In genomic region chr2:157422854-157423705, GRCm38 (mm10) we compare ENCODE assay signal across 9 mouse cellular contexts. TPM values are rescaled to one million over a fixed set of nuclear protein-coding genes. Genes with fewer than 3 reads are reported as not detected.
DNase-seq lines count a peak whose midpoint lies in the region; ATAC-seq lines count a peak whose summit lies in the region.
"Had no signal": no experiment of that assay in that cellular context is flagged by ENCODE, and none has a peak within 500 bp of the region (broad histone marks: within the 10 kb centered on the region; RNA-seq: fewer than 3 reads in every experiment).

No protein-coding gene starts in this region.

- WGBS in forebrain, embryonic 12.5 days = 48% methylated on average over 11 of the region's 11 CpGs
- 35% methylated on average over 11 of the region's 11 CpGs for WGBS in intestine, embryonic 14.5 days
- WGBS in liver, embryonic 13.5 days (ENCODE audit: insufficient replicate concordance) = 46% methylated on average over 11 of the region's 11 CpGs
- 40% methylated on average over 11 of the region's 11 CpGs for WGBS in neural tube, embryonic 13.5 days

- DNase-seq in heart, adult 11 months = peak; percentile 96
- DNase-seq in heart, postnatal 25 days (ENCODE audit: low spot score) = no peak
- peak; percentile 80 for DNase-seq in intestine, embryonic 14.5 days (ENCODE audit: low spot score)
- DNase-seq in liver, embryonic 13.5 days = no peak
- no peak for DNase-seq in cerebellum, adult 18-20 months
- no peak for DNase-seq in layer of hippocampus, adult 11-12 months (ENCODE audit: low spot score)

- peak overlapping the region; percentile 57 for H3K27ac ChIP-seq in forebrain, embryonic 12.5 days
- H3K27ac ChIP-seq in intestine, embryonic 14.5 days (ENCODE audit: low read depth) = peak overlapping the region; percentile 93
- H3K27ac ChIP-seq in liver, embryonic 13.5 days = peak overlapping the region; percentile 26
- H3K27ac ChIP-seq in neural tube, embryonic 13.5 days (replicated peaks) = peak overlapping the region; percentile 94

- ATAC-seq in forebrain, embryonic 12.5 days (ENCODE audit: low FRiP score) = peak; percentile 1; the same call in 1 of the 2 replicates
- peak; percentile 54 for ATAC-seq in intestine, embryonic 14.5 days (replicated peaks; ENCODE audit: low FRiP score, low TSS enrichment, low read depth)
- ATAC-seq in liver, embryonic 13.5 days (ENCODE audit: low read depth) = peak; percentile 51
- ATAC-seq in neural tube, embryonic 13.5 days (ENCODE audit: low read depth) = no peak

- peak overlapping the region; percentile 89 for H3K4me2 ChIP-seq in forebrain, embryonic 12.5 days
- peak overlapping the region; percentile 69 for H3K4me2 ChIP-seq in intestine, embryonic 14.5 days (ENCODE audit: low read length)
- H3K4me2 ChIP-seq in liver, embryonic 13.5 days = peak overlapping the region; percentile 68
- peak overlapping the region; percentile 81 for H3K4me2 ChIP-seq in neural tube, embryonic 13.5 days

- H3K36me3 ChIP-seq in forebrain, embryonic 12.5 days (replicated peaks) = 0 out of 2 replicates have a peak, but pooled peaks cover 3% of the 10 kb centered on the region
- peaks cover 9% of the 10 kb centered on the region for H3K36me3 ChIP-seq in intestine, embryonic 14.5 days (ENCODE audit: control insufficient read depth, insufficient read depth, low read length)
- H3K36me3 ChIP-seq in liver, embryonic 13.5 days = no peaks in the 10 kb centered on the region
- H3K36me3 ChIP-seq in neural tube, embryonic 13.5 days = peaks cover 4% of the 10 kb centered on the region; the same call in 1 of the 2 replicates
- H3K36me3 ChIP-seq: G1E had no signal

- H3K9ac ChIP-seq in forebrain, embryonic 12.5 days = peak overlapping the region; percentile 99
- peak overlapping the region; percentile 97 for H3K9ac ChIP-seq in intestine, embryonic 14.5 days (ENCODE audit: low read length)
- no peak overlapping the region for H3K9ac ChIP-seq in liver, embryonic 13.5 days
- H3K9ac ChIP-seq in neural tube, embryonic 13.5 days = peak overlapping the region; percentile 99

- intact Hi-C loops in heart, postnatal 25 days (cut with DNase I) = no loop called here

- no peaks in the 10 kb centered on the region for H3K9me3 ChIP-seq in forebrain, embryonic 12.5 days
- H3K9me3 ChIP-seq in intestine, embryonic 14.5 days (ENCODE audit: control insufficient read depth, low read length) = no peaks in the 10 kb centered on the region
- H3K9me3 ChIP-seq in liver, embryonic 13.5 days (replicated peaks) = no peaks in the 10 kb centered on the region
- no peaks in the 10 kb centered on the region for H3K9me3 ChIP-seq in neural tube, embryonic 13.5 days

- H3K27me3 ChIP-seq in forebrain, embryonic 12.5 days = no peaks in the 10 kb centered on the region
- H3K27me3 ChIP-seq in intestine, embryonic 14.5 days (replicated peaks; ENCODE audit: control insufficient read depth, insufficient read depth, low read length) = no peaks in the 10 kb centered on the region
- H3K27me3 ChIP-seq in liver, embryonic 13.5 days = peaks cover 40% of the 10 kb centered on the region
- H3K27me3 ChIP-seq in neural tube, embryonic 13.5 days = no peaks in the 10 kb centered on the region

- peaks cover 57% of the 10 kb centered on the region for H3K4me1 ChIP-seq in forebrain, embryonic 12.5 days
- peaks cover 55% of the 10 kb centered on the region for H3K4me1 ChIP-seq in intestine, embryonic 14.5 days (replicated peaks; ENCODE audit: control insufficient read depth, insufficient read depth, low read length)
- H3K4me1 ChIP-seq in liver, embryonic 13.5 days (replicated peaks) = peaks cover 31% of the 10 kb centered on the region
- peaks cover 68% of the 10 kb centered on the region for H3K4me1 ChIP-seq in neural tube, embryonic 13.5 days (replicated peaks)

- peak overlapping the region; percentile 89; the same call in 1 of the 2 replicates for H3K4me3 ChIP-seq in forebrain, embryonic 12.5 days (replicated peaks)
- peak overlapping the region; percentile 62 for H3K4me3 ChIP-seq in intestine, embryonic 14.5 days (ENCODE audit: low read depth, low read length)
- H3K4me3 ChIP-seq in liver, embryonic 13.5 days (replicated peaks) = no peak overlapping the region
- peak overlapping the region; percentile 86 for H3K4me3 ChIP-seq in neural tube, embryonic 13.5 days

RNA-seq across cellular contexts. Expression of gene Src, which starts 4.8 kb away (rescaled TPM):
- 1 to 10 TPM; 2.9 to 5.1 TPM for total RNA-seq in heart, postnatal 25 days (2021)
- polyA plus RNA-seq in forebrain, embryonic 12.5 days (2016; fragmentation: Nextera tagmentation; extraction: Ambion mirVana) = 35.1 and 38.0 TPM in 2 replicates
- polyA plus RNA-seq in intestine, embryonic 14.5 days (2014; fragmentation: Nextera tagmentation; extraction: Ambion mirVana) = 15.4 and 17.5 TPM in 2 replicates
- polyA plus RNA-seq in liver, embryonic 13.5 days (2015; fragmentation: Nextera tagmentation; extraction: Ambion mirVana) = 2.0 TPM in 2 replicates
- polyA plus RNA-seq in neural tube, embryonic 13.5 days (2015; fragmentation: Nextera tagmentation; extraction: Ambion mirVana) = 32.0 and 32.5 TPM in 2 replicates

RNA-seq across cellular contexts. Expression of gene Manbal, which starts 55.7 kb away (rescaled TPM):
- total RNA-seq in heart, postnatal 25 days (2021) = 10 to 100 TPM; 20.1 to 20.3 TPM
- polyA plus RNA-seq in forebrain, embryonic 12.5 days (2016; fragmentation: Nextera tagmentation; extraction: Ambion mirVana) = 68.8 and 69.4 TPM in 2 replicates
- 43.3 and 48.9 TPM in 2 replicates for polyA plus RNA-seq in intestine, embryonic 14.5 days (2014; fragmentation: Nextera tagmentation; extraction: Ambion mirVana)
- 25.4 and 25.6 TPM in 2 replicates for polyA plus RNA-seq in liver, embryonic 13.5 days (2015; fragmentation: Nextera tagmentation; extraction: Ambion mirVana)
- polyA plus RNA-seq in neural tube, embryonic 13.5 days (2015; fragmentation: Nextera tagmentation; extraction: Ambion mirVana) = 77.6 and 89.9 TPM in 2 replicates

Comparison
In these comparisons a context has a peak if more than half of its experiments do, and no peak if none do; other contexts are left out.
1. DNase-seq: peak in heart, adult 11 months (single experiment) and intestine, embryonic 14.5 days (single experiment); none in heart, postnatal 25 days (single experiment), liver, embryonic 13.5 days (single experiment), cerebellum, adult 18-20 months (0 of 2) and layer of hippocampus, adult 11-12 months (single experiment).
2. H3K27ac ChIP-seq: peak in every context shown above with its lines; median percentile 94 in neural tube, embryonic 13.5 days; 93 in intestine, embryonic 14.5 days; 57 in forebrain, embryonic 12.5 days; 26 in liver, embryonic 13.5 days.
3. Peak in every context shown above with its lines, with median percentiles within 50 percentile points of each other: H3K4me2 ChIP-seq.